Mouse (Mus musculus) heart, embryonic 14.5 days (tissue): ENCODE results near the gene Ccdc65. TPM values are rescaled to one million over a fixed set of nuclear protein-coding genes. Genes with fewer than 3 reads are reported as not detected.

Source experiments
- ATAC-seq: fragments of 200-750 bp; cut with Nextera tagmentation; 2 replicates; pipeline ENCODE4 v1.8.0; 2017; ENCODE audit warnings: low read depth, moderate TSS enrichment; ENCODE audit not compliant: insufficient number of reproducible peaks, insufficient read depth, low FRiP score
- H3K27ac ChIP-seq, 2 experiments: fragments of 200-500 bp in 1 of 2; fragments of 300-500 bp in 1 of 2; sonication (generic) in 1 of 2; replicated peaks in 1 of 2; 2 replicates each; pipeline ENCODE4 v1.5.1; 2012 to 2014; ENCODE audit warnings: low read depth in 2 of 2, low read length in 2 of 2, control low read depth in 1 of 2, mild to moderate bottlenecking in 1 of 2, mixed read lengths in 1 of 2; ENCODE audit not compliant: control insufficient read depth in 1 of 2, insufficient read depth in 1 of 2
- H3K27me3 ChIP-seq: fragments of 300-500 bp; sonication (generic); 2 replicates; pipeline ENCODE4 v1.6.1; 2014; ENCODE audit warnings: mild to moderate bottlenecking, low read length, control low read depth; ENCODE audit not compliant: control insufficient read depth, insufficient read depth
- H3K36me3 ChIP-seq: fragments of 300-500 bp; sonication (generic); 2 replicates; pipeline ENCODE4 v1.6.1; 2014; ENCODE audit warnings: mild to moderate bottlenecking, control low read depth, low read length, mixed read lengths; ENCODE audit not compliant: control insufficient read depth, insufficient read depth
- H3K4me1 ChIP-seq, 2 experiments: fragments of 200-500 bp in 1 of 2; fragments of 300-500 bp in 1 of 2; sonication (generic) in 1 of 2; 2 replicates each; pipeline ENCODE4 v1.6.1; 2012 to 2014; ENCODE audit warnings: low read length in 2 of 2, control low read depth in 1 of 2, mixed read lengths in 1 of 2; ENCODE audit not compliant: control insufficient read depth in 2 of 2, insufficient read depth in 2 of 2
- H3K4me2 ChIP-seq: fragments of 300-500 bp; sonication (generic); 2 replicates; pipeline ENCODE4 v1.6.1; 2014; ENCODE audit warnings: mild to moderate bottlenecking, low read length
- H3K4me3 ChIP-seq, 2 experiments: fragments of 200-500 bp in 1 of 2; fragments of 300-500 bp in 1 of 2; sonication (generic) in 1 of 2; 2 replicates each; pipeline ENCODE4 v1.5.1; 2012 to 2014; ENCODE audit warnings: low read length in 2 of 2, mild to moderate bottlenecking in 2 of 2, control low read depth in 1 of 2, low read depth in 1 of 2, moderate library complexity in 1 of 2; ENCODE audit not compliant: control insufficient read depth in 1 of 2, insufficient read depth in 1 of 2
- H3K9ac ChIP-seq: fragments of 300-500 bp; sonication (generic); 2 replicates; pipeline ENCODE4 v1.6.1; 2014; ENCODE audit warnings: mild to moderate bottlenecking, low read length
- H3K9me3 ChIP-seq: fragments of 300-500 bp; sonication (generic); 2 replicates; pipeline ENCODE4 v1.6.1; 2016; ENCODE audit warnings: low read length, control low read depth; ENCODE audit not compliant: control insufficient read depth
- whole genome bisulfite sequencing: fragments of 180-500 bp; shearing (Covaris S2); extraction: QIAGEN DNeasy Blood & Tissue Kit; methylation state at CpG from one replicate; pipeline ENCODE4 v1.1.7; 2014; 5-methylcytosine and 5-hydroxymethylcytosine counted together
- polyA plus RNA-seq: library from polyadenylated mRNA; unstranded; fragments of >200 nt; fragmentation: Nextera tagmentation; extraction: Ambion mirVana; gene quantifications from 2 replicates; pipeline ENCODE4 v1.2.1, GENCODE M21; 2014

Ccdc65 gene
- polyA plus RNA-seq, 1 experiment from 2014 or later: 0.89 TPM

DNA sequence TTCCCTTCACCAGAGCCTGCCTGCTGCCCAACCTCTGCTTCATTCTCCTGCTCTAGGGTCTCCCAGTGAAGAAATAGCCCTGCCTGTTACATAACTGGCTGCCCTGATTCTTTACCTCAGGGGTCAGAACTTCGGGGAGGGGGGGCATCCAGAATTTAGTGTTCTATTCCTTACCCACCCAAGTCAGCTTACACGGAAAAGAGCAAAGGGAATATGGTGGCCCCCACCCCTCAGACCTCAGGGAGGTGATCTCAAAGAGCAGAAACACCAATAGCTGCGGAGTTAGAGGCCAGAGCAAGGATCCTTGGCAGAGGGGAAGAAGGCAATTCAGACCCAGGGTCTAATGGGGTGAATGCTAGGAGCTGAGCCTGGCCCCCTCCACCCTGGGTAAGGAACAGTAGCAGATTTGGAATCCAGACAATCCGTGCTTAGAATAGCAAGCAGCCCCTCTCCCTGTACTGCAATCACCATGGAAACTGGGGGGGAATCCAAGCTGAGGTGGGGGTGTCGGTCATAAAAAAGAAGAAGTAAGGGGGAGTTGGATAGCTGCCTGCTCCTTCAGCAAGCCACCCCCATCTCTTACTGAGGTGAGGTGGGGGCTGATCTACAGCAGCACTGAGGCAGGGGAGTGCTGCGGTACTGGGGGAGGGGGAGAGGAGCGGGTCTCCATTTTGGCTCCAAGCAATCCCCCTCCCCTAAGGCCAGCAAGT is 33.6 kb upstream of the Ccdc65 start:
- Histone ChIP-seq H3K27me3 (peaks cover 33% of the 10 kb centered on the region), H3K9me3 (no peaks in the 10 kb centered on the region), H3K36me3 (no peaks in the 10 kb centered on the region), H3K4me1 (peaks cover 19 to 25% of the 10 kb centered on the region in 2 experiments), H3K27ac (no peak overlapping the region), H3K9ac (no peak overlapping the region), H3K4me3 (no peak overlapping the region), H3K4me2 (no peak overlapping the region)
- 50% methylated on average over 7 of the region's 7 CpGs for WGBS
- ATAC-seq: no peak

GRCm38 (mm10) chr15:98674994-98675545 is 32.9 kb upstream of the Ccdc65 start:
- peak overlapping the region; percentile 94 for H3K4me2 ChIP-seq
- ATAC-seq: no peak
- H3K9me3 ChIP-seq: no peaks in the 10 kb centered on the region
- no peak overlapping the region for H3K27ac ChIP-seq
- H3K9ac ChIP-seq: peak overlapping the region; percentile 41; the same call in 1 of the 2 replicates
- peaks cover 19 to 25% of the 10 kb centered on the region in 2 experiments for H3K4me1 ChIP-seq
- 21% methylated on average over 11 of the region's 11 CpGs for WGBS
- H3K36me3 ChIP-seq: no peaks in the 10 kb centered on the region
- H3K4me3 ChIP-seq: peak overlapping the region in 1 of 2 experiments; percentile 45; a peak in 1 of 4 replicates
- H3K27me3 ChIP-seq: peaks cover 33% of the 10 kb centered on the region

GRCm38 (mm10) chr15:98675634-98676250 is 32.3 kb upstream of the Ccdc65 start:
- WGBS: 8% methylated on average over 14 of the region's 14 CpGs
- Histone ChIP-seq H3K4me1 (peaks cover 19 to 25% of the 10 kb centered on the region in 2 experiments), H3K27me3 (peaks cover 33% of the 10 kb centered on the region), H3K4me3 (peak overlapping the region; percentile 5 to 45), H3K27ac (no peak overlapping the region), H3K9me3 (no peaks in the 10 kb centered on the region), H3K4me2 (peak overlapping the region; percentile 94), H3K36me3 (no peaks in the 10 kb centered on the region), H3K9ac (peak overlapping the region; percentile 41; the same call in 1 of the 2 replicates)
- no peak for ATAC-seq

GRCm38 (mm10) chr15:98676471-98676870 is 31.5 kb upstream of the Ccdc65 start:
- H3K27ac ChIP-seq: no peak overlapping the region
- H3K27me3 ChIP-seq: peaks cover 33% of the 10 kb centered on the region
- under 1% methylated on average over 9 of the region's 9 CpGs for WGBS
- H3K36me3 ChIP-seq: no peaks in the 10 kb centered on the region
- H3K4me1 ChIP-seq: peaks cover 19 to 25% of the 10 kb centered on the region in 2 experiments
- H3K9me3 ChIP-seq: no peaks in the 10 kb centered on the region
- peak overlapping the region; percentile 94 for H3K4me2 ChIP-seq
- H3K9ac ChIP-seq: peak overlapping the region; percentile 61; the same call in 1 of the 2 replicates
- peak overlapping the region; percentile 1 to 45; a peak in 3 of 4 replicates for H3K4me3 ChIP-seq
- no peak for ATAC-seq

GRCm38 (mm10) chr15:98676940-98677728 is 30.9 kb upstream of the Ccdc65 start, which contains the start of gene Rnd1:
Gene Rnd1, minus strand, starts transcription at chr15:98677461.
- ATAC-seq: peak; percentile 90
- Histone ChIP-seq H3K9ac (peak within 1 kb of the TSS; percentile 61), H3K4me1 (peaks cover 19 to 24% of the 10 kb centered on the region in 2 experiments), H3K4me2 (peak within 1 kb of the TSS; percentile 94), H3K4me3 (peak within 1 kb of the TSS; percentile 45), H3K27me3 (peaks cover 33% of the 10 kb centered on the region), H3K9me3 (no peaks in the 10 kb centered on the region), H3K36me3 (no peaks in the 10 kb centered on the region), H3K27ac (no peak within 1 kb of the TSS)
- WGBS: under 1% methylated on average over 37 of the region's 37 CpGs

DNA sequence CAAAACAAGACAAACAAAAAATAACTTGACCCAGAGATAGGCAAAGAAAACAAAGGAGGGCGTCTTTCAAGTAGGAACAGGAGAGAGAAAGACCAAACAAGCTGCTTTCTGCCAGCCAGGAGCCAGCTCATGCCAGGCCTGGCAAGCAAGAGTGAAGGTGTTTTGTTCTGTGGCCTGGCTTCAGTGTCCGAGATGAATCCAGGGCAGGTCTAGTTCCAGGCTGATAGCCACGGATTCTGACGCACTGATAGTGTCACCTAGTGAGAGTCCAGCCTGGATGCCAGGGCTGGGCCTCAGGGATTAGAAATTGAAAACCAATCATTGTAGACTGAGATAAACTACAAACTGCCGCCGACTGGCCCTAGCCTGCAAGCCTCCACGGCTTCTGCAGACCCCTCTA is 30.0 kb upstream of the Ccdc65 start:
- Histone ChIP-seq H3K9me3 (no peaks in the 10 kb centered on the region), H3K27me3 (peaks cover 33% of the 10 kb centered on the region), H3K4me3 (no peak overlapping the region), H3K9ac (no peak overlapping the region), H3K27ac (no peak overlapping the region), H3K4me2 (peak overlapping the region; percentile 94; the same call in 1 of the 2 replicates), H3K36me3 (no peaks in the 10 kb centered on the region), H3K4me1 (peaks cover 12 to 17% of the 10 kb centered on the region in 2 experiments)
- ATAC-seq: no peak
- WGBS: 48% methylated on average over 7 of the region's 7 CpGs

DNA sequence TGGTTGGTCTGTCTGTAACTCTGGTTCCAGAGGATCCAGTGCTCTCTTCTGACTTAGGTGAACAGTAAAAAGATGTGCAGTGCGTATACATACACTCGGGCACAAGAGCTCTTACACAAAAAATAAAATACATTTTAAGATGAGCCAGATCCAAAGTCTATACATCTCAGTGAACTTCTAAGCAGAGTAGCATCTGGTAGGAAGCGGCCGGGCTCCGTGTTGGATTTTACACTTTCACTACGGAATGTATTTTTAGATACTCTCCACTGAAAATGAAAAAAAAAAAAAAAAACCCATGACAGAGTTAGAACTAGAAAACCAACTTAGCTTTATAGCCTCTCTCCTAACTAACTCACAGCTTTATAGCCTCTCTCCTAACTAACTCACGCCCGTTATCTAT is 27.3 kb upstream of the Ccdc65 start:
- no peak for ATAC-seq
- peaks cover 17% of the 10 kb centered on the region; the same call in 1 of the 2 replicates for H3K27me3 ChIP-seq
- H3K9me3 ChIP-seq: no peaks in the 10 kb centered on the region

More for the DNA sequence above, 27.3 kb upstream of the Ccdc65 start:
- Histone ChIP-seq H3K36me3 (no peaks in the 10 kb centered on the region), H3K9ac (no peak overlapping the region), H3K4me1 (peaks cover 11 to 16% of the 10 kb centered on the region in 2 experiments), H3K4me2 (no peak overlapping the region), H3K27ac (no peak overlapping the region), H3K4me3 (no peak overlapping the region)
- whole genome bisulfite sequencing: 67% methylated on average over 8 of the region's 8 CpGs
